Mouse (Mus musculus) frontal cortex, postnatal 10 days (tissue): ENCODE measurements around the gene Fhl3.

ENCODE experiments used
- DNase-seq, 2 experiments: peaks; one replicate each; pipeline ENCODE4 v3.0.0; 2022; ENCODE audit warnings: low spot score in 2 of 2, mixed read lengths in 1 of 2

Fhl3 gene

GRCm38 (mm10) chr4:124700248-124700971 is at the start of gene Fhl3:
Fhl3 (plus strand) TSS chr4:124700701.
- DNase-seq: no peak

GRCm38 (mm10) chr4:124652886-124653285 is 47.6 kb upstream of the Fhl3 start:
- no peak for DNase-seq

- DNase-seq: no peak
Observed at GRCm38 (mm10) chr4:124656518-124656853, 44.0 kb upstream of the Fhl3 start, which contains the start of gene Pou3f1. Pou3f1 (plus strand) TSS chr4:124656807.

GRCm38 (mm10) chr4:124656854-124657650 is 43.4 kb upstream of the Fhl3 start:
- DNase-seq: peak; percentile 88 to 89

GRCm38 (mm10) chr4:124657781-124658180 is 42.7 kb upstream of the Fhl3 start:
- DNase-seq: no peak

- peak in 1 of 2 experiments; percentile 18 for DNase-seq
Observed at GRCm38 (mm10) chr4:124658412-124658851, 42.1 kb upstream of the Fhl3 start.

- DNase-seq: no peak
Observed at GRCm38 (mm10) chr4:124659251-124660217, 41.0 kb upstream of the Fhl3 start.

GRCm38 (mm10) chr4:124660603-124661002 is 39.9 kb upstream of the Fhl3 start:
- no peak for DNase-seq

GRCm38 (mm10) chr4:124663034-124663433 is 37.5 kb upstream of the Fhl3 start:
- no peak for DNase-seq

- DNase-seq: no peak
Observed at GRCm38 (mm10) chr4:124664185-124664584, 36.3 kb upstream of the Fhl3 start.

GRCm38 (mm10) chr4:124664604-124665003 is 35.9 kb upstream of the Fhl3 start:
- DNase-seq: no peak

- no peak for DNase-seq
Observed at GRCm38 (mm10) chr4:124667476-124668033, 32.9 kb upstream of the Fhl3 start.

- DNase-seq: no peak
Observed at GRCm38 (mm10) chr4:124668078-124668477, 32.4 kb upstream of the Fhl3 start.

GRCm38 (mm10) chr4:124670232-124670631 is 30.3 kb upstream of the Fhl3 start:
- no peak for DNase-seq

- DNase-seq: no peak
Observed at GRCm38 (mm10) chr4:124671583-124671982, 28.9 kb upstream of the Fhl3 start.

GRCm38 (mm10) chr4:124672347-124673320 is 27.9 kb upstream of the Fhl3 start:
- DNase-seq: peak; percentile 31 to 57

GRCm38 (mm10) chr4:124674334-124675032 is 26.0 kb upstream of the Fhl3 start:
- DNase-seq: no peak

GRCm38 (mm10) chr4:124675037-124675436 is 25.5 kb upstream of the Fhl3 start:
- peak in 1 of 2 experiments; percentile 58 for DNase-seq

GRCm38 (mm10) chr4:124675958-124676357 is 24.5 kb upstream of the Fhl3 start:
- DNase-seq: no peak

- no peak for DNase-seq
Observed at GRCm38 (mm10) chr4:124682270-124682669, 18.2 kb upstream of the Fhl3 start.
